Mouse (Mus musculus): ENCODE data around the gene Slc18a2. TPM values are rescaled to one million over a fixed set of nuclear protein-coding genes. Genes with fewer than 3 reads are reported as not detected.

Gene Slc18a2
- total and polyA plus RNA-seq, 3 experiments: 0.04 to 0.86 TPM; not detected in 1

DNA sequence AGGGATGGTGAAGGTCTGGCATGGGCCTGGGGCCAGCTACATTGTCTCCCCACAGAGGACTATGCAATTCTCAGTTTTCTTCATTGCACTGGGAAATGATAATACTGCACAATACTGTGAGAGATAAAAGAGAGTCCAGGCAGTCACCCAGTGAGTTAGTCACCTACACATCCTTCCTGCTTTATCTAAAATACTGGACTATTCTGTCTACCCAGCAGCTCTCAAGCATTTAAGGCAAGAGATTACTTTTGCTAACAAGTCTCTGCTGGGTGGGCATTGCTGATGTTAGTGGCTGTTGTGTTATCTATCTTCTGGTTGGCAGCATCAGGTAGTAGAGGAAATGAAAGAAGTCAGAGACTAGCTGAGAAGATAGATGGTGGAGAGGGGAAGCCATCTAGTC is 28.3 kb downstream of the Slc18a2 start:
- Histone ChIP-seq H3K9me3 (replicated peaks; ENCODE audit: low read length) (no peaks in the 10 kb centered on the region), H3K36me3 (replicated peaks in 1 of 2; ENCODE audit: control insufficient read depth in 1 of 2, insufficient read depth in 1 of 2, low read length in 1 of 2) (peaks cover 0 to 18% of the 10 kb centered on the region in 2 experiments), H3K27ac (ENCODE audit: insufficient read depth, low read depth) (no peak overlapping the region), H3K4me1 (ENCODE audit: control insufficient read depth in 1 of 2, insufficient read depth in 2 of 2) (no peaks in the 10 kb centered on the region), H3K79me2 (replicated peaks; ENCODE audit: control insufficient read depth, extremely low read depth, insufficient read depth, poor library complexity, severe bottlenecking) (no peaks in the 10 kb centered on the region), H3K27me3 (replicated peaks) (no peaks in the 10 kb centered on the region), H3K4me2 (ENCODE audit: insufficient read depth, low read depth, poor library complexity, severe bottlenecking) (no peak overlapping the region), H3K9ac (ENCODE audit: insufficient read depth, low read depth) (no peak overlapping the region), H3K4me3 (replicated peaks in 1 of 3; ENCODE audit: low read depth in 2 of 3, low read length in 2 of 3, poor library complexity in 1 of 3) (no peak overlapping the region)
- TF ChIP-seq CTCF (conservative IDR thresholded peaks at IDR 0.05 in 1 of 2, IDR thresholded peaks at IDR 0.05 in 1 of 2; ENCODE audit: low read depth in 2 of 2, low read length in 2 of 2) (no peak), TCF12 (IDR thresholded peaks at IDR 0.05; ENCODE audit: low read depth, low read length) (no peak), HCFC1 (IDR thresholded peaks at IDR 0.05; ENCODE audit: low read depth, low read length) (no peak), SMC3 (IDR thresholded peaks at IDR 0.05; ENCODE audit: low read depth, low read length) (no peak), ZNF384 (IDR thresholded peaks at IDR 0.05; ENCODE audit: low read depth, low read length) (no peak), TBP (conservative IDR thresholded peaks at IDR 0.05; ENCODE audit: low read depth, low read length) (no peak), EP300 (IDR thresholded peaks at IDR 0.05; ENCODE audit: low read length) (no peak), USF1 (IDR thresholded peaks at IDR 0.05; ENCODE audit: low read depth, low read length) (no peak), CHD2 (IDR thresholded peaks at IDR 0.05; ENCODE audit: low read length) (no peak), GABPA (IDR thresholded peaks at IDR 0.05; ENCODE audit: insufficient replicate concordance, low read depth, low read length) (no peak), UBTF (IDR thresholded peaks at IDR 0.05; ENCODE audit: low read depth, low read length) (no peak), MEF2A (IDR thresholded peaks at IDR 0.05; ENCODE audit: borderline replicate concordance, low read depth, low read length) (no peak), MAZ (IDR thresholded peaks at IDR 0.05; ENCODE audit: low read depth, low read length) (no peak)
- dilution Hi-C loops (cut with MboI; ENCODE audit: extremely low pct_ligation_motif_present, extremely low pct_unique_long_range_greater_than_20kb, low sequenced_read_pairs) (no loop called here), in situ Hi-C loops (cut with MboI; ENCODE audit: low pct_ligation_motif_present, low pct_unique_long_range_greater_than_20kb, low sequenced_read_pairs) (no loop called here)
- DNase-seq (ENCODE audit: extremely low read depth): no peak

DNA sequence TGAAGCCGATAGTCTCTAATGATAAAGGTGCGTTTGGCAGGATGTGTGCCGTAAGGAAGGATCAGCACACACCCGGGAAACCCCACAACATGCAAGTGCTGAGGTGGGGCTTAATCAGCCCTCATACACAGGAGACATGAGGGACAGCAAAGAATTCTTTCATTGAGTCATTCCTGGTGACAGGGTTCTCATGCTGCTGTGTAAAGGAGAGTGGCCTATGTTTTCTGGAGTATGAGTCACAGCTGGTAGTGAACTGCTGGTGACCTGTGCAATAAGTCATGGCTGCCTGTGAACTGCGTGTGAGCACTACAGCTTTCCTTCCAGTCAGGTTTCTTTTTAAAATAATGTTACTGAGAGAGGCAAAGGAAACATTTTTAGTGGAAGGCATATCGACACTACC is 29.1 kb downstream of the Slc18a2 start:
- Histone ChIP-seq H3K9me3 (replicated peaks; ENCODE audit: low read length) (no peaks in the 10 kb centered on the region), H3K4me3 (replicated peaks in 1 of 3; ENCODE audit: low read depth in 2 of 3, low read length in 2 of 3, poor library complexity in 1 of 3) (no peak overlapping the region), H3K9ac (ENCODE audit: insufficient read depth, low read depth) (no peak overlapping the region), H3K79me2 (replicated peaks; ENCODE audit: control insufficient read depth, extremely low read depth, insufficient read depth, poor library complexity, severe bottlenecking) (no peaks in the 10 kb centered on the region), H3K27ac (ENCODE audit: insufficient read depth, low read depth) (no peak overlapping the region), H3K36me3 (replicated peaks in 1 of 2; ENCODE audit: control insufficient read depth in 1 of 2, insufficient read depth in 1 of 2, low read length in 1 of 2) (peaks cover 0 to 17% of the 10 kb centered on the region in 2 experiments), H3K27me3 (replicated peaks) (no peaks in the 10 kb centered on the region), H3K4me1 (ENCODE audit: control insufficient read depth in 1 of 2, insufficient read depth in 2 of 2) (no peaks in the 10 kb centered on the region), H3K4me2 (ENCODE audit: insufficient read depth, low read depth, poor library complexity, severe bottlenecking) (no peak overlapping the region)
- dilution Hi-C loops (cut with MboI; ENCODE audit: extremely low pct_ligation_motif_present, extremely low pct_unique_long_range_greater_than_20kb, low sequenced_read_pairs): no loop called here
- in situ Hi-C loops (cut with MboI; ENCODE audit: low pct_ligation_motif_present, low pct_unique_long_range_greater_than_20kb, low sequenced_read_pairs): no loop called here
- no peak for DNase-seq (ENCODE audit: extremely low read depth)
- TF ChIP-seq JUN (IDR thresholded peaks at IDR 0.05; ENCODE audit: insufficient read depth, low read depth, low read length) (no peak), CHD2 (IDR thresholded peaks at IDR 0.05; ENCODE audit: low read length) (no peak), RAD21 (IDR thresholded peaks at IDR 0.05; ENCODE audit: low read depth, low read length) (no peak), E2F4 (IDR thresholded peaks at IDR 0.05; ENCODE audit: insufficient replicate concordance, low read depth, low read length) (no peak), IRF4 (IDR thresholded peaks at IDR 0.05; ENCODE audit: low read depth, low read length) (no peak), MEF2A (IDR thresholded peaks at IDR 0.05; ENCODE audit: borderline replicate concordance, low read depth, low read length) (no peak), ZC3H11A (IDR thresholded peaks at IDR 0.05; ENCODE audit: low read depth, low read length) (no peak), PAX5 (IDR thresholded peaks at IDR 0.05; ENCODE audit: low read length) (no peak), MXI1 (IDR thresholded peaks at IDR 0.05; ENCODE audit: low read depth, low read length) (no peak), USF1 (IDR thresholded peaks at IDR 0.05; ENCODE audit: low read depth, low read length) (no peak), HCFC1 (IDR thresholded peaks at IDR 0.05; ENCODE audit: low read depth, low read length) (no peak), EP300 (IDR thresholded peaks at IDR 0.05; ENCODE audit: low read length) (no peak), JUND (conservative IDR thresholded peaks at IDR 0.05; ENCODE audit: low read depth, low read length) (no peak), NRF1 (IDR thresholded peaks at IDR 0.05; ENCODE audit: low read depth, low read length) (no peak), ETS1 (conservative IDR thresholded peaks at IDR 0.05; ENCODE audit: low read depth, low read length) (no peak), UBTF (IDR thresholded peaks at IDR 0.05; ENCODE audit: low read depth, low read length) (no peak)

Data from CH12.LX (cell line).